Mouse (Mus musculus): ENCODE results near the gene Dnase1l1.

DNA sequence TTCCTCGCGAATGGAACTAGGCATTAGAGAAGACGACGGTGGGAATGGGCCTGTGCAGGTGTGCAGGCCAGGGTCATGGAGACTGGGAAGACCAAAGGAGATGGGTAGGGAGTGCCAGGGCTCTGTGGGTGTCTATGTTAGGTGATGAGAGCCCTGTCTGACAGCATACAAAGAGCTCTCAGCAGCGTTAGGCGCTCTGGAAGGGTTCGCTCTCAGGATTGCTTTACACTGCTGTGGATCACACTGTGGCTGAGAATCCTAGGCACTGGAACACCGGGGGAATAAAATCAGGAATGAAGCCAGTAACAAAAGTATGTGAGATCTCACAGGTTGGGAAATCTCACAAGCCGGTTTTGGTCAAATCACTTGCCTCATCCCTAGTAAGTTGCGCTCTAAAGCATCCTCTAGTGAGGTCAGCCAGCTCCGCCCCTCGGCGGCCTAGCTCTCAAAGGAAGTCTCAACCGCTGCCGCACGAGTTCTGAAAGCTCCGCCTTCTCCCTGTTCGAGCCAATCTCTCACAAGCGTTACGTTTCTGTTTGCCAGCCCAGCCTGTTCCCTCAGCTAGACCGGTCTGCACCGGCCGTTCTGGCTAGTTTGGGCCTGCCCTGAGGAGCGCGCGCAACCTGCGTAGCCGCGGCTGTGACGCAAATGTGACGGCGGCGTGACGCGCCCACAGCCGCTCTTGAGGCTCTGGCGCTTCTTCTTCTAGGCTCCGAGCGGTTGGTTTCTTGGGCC, 27.8 kb downstream of the Dnase1l1 start, which contains the start of gene Emd:
- TF ChIP-seq CTCF (conservative IDR thresholded peaks at IDR 0.05; ENCODE audit: low read length) (no peak), POU5F1 (IDR thresholded peaks at IDR 0.05; ENCODE audit: borderline replicate concordance, low read length) (no peak)
